Mouse (Mus musculus) brain, embryonic 14.5 days (tissue): ENCODE data around the gene Kbtbd12.
A peak's percentile ranks its signal among the peaks of the same experiment; 100 is the strongest.

ENCODE experiments used
- CTCF ChIP-seq: fragments of 200-500 bp; IDR thresholded peaks from 2 replicates; pipeline ENCODE4 v1.5.1; 2012; ENCODE audit warnings: inconsistent platforms, mild to moderate bottlenecking, moderate library complexity, borderline replicate concordance; ENCODE audit not compliant: insufficient read depth, insufficient read length; ENCODE audit errors: extremely low read depth
- POLR2A ChIP-seq: fragments of 200-500 bp; IDR thresholded peaks from 2 replicates; pipeline ENCODE4 v1.6.1; 2012; ENCODE audit warnings: mild to moderate bottlenecking, inconsistent platforms, borderline replicate concordance; ENCODE audit not compliant: poor library complexity, insufficient read depth, insufficient read length, severe bottlenecking; ENCODE audit errors: extremely low read depth

DNA sequence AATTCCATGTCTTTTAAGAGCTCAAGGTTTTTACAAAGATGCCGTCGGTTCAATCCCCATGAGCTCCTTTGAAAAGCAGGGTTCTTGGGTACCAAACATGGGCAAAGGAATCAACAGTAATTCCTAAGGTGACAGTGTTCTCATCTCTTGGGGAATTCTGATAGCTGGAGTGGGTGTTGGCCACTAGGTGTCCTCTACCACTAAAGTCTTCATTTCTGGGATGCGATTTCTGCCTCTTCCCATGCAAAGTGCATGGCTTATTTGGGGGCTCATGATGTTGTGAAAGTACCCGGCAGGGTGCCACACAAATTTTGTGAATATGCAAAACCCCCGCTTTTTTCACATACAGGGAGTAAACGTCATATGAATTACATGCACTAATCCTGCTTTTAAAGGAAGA is 72.7 kb downstream of the Kbtbd12 start:
- TF ChIP-seq POLR2A (no peak), CTCF (peak; percentile 58; the same call in 1 of the 2 replicates)
